Mouse (Mus musculus) heart, embryonic 15.5 days (tissue): Measurements from ENCODE around the gene Olfr1173. TPM values are rescaled to one million over a fixed set of nuclear protein-coding genes. Genes with fewer than 3 reads are reported as not detected.

ENCODE experiments used
- ATAC-seq: fragments of 200-750 bp; cut with Nextera tagmentation; replicated peaks from 2 replicates; pipeline ENCODE4 v1.8.0; 2017; ENCODE audit warnings: low read depth, moderate TSS enrichment; ENCODE audit not compliant: insufficient number of reproducible peaks, insufficient read depth, low FRiP score
- H3K27ac ChIP-seq: fragments of 300-500 bp; sonication (generic); 2 replicates; pipeline ENCODE4 v1.5.1; 2015; ENCODE audit warnings: mild to moderate bottlenecking, inconsistent platforms
- H3K27me3 ChIP-seq: fragments of 300-500 bp; sonication (generic); 2 replicates; pipeline ENCODE4 v1.6.1; 2015; ENCODE audit warnings: inconsistent platforms
- H3K36me3 ChIP-seq: fragments of 300-500 bp; sonication (generic); 2 replicates; pipeline ENCODE4 v1.6.1; 2015; ENCODE audit warnings: mild to moderate bottlenecking, inconsistent platforms
- H3K4me1 ChIP-seq: fragments of 300-500 bp; sonication (generic); replicated peaks from 2 replicates; pipeline ENCODE4 v1.6.1; 2015; ENCODE audit warnings: inconsistent platforms
- H3K4me2 ChIP-seq: fragments of 300-500 bp; sonication (generic); 2 replicates; pipeline ENCODE4 v1.6.1; 2015; ENCODE audit warnings: inconsistent platforms, mild to moderate bottlenecking, moderate library complexity
- H3K4me3 ChIP-seq: fragments of 300-500 bp; sonication (generic); 2 replicates; pipeline ENCODE4 v1.5.1; 2015; ENCODE audit warnings: mild to moderate bottlenecking, inconsistent platforms
- H3K9ac ChIP-seq: fragments of 300-500 bp; sonication (generic); 2 replicates; pipeline ENCODE4 v1.6.1; 2015; ENCODE audit warnings: mild to moderate bottlenecking, inconsistent platforms
- H3K9me3 ChIP-seq: fragments of 300-500 bp; sonication (generic); replicated peaks from 2 replicates; pipeline ENCODE4 v1.6.1; 2016; ENCODE audit warnings: inconsistent platforms
- whole genome bisulfite sequencing: fragments of 180-500 bp; shearing (Covaris S2); methylation state at CpG from one replicate; pipeline ENCODE4 v1.1.7; 2015; ENCODE audit warnings: mixed read lengths; 5-methylcytosine and 5-hydroxymethylcytosine counted together
- polyA plus RNA-seq: library from polyadenylated mRNA; unstranded; fragments of >200 nt; fragmentation: Nextera tagmentation; extraction: Ambion mirVana; gene quantifications from 2 replicates; pipeline ENCODE4 v1.2.1, GENCODE M21; 2015

Olfr1173 gene
- polyA plus RNA-seq: not detected in 2 replicates

DNA sequence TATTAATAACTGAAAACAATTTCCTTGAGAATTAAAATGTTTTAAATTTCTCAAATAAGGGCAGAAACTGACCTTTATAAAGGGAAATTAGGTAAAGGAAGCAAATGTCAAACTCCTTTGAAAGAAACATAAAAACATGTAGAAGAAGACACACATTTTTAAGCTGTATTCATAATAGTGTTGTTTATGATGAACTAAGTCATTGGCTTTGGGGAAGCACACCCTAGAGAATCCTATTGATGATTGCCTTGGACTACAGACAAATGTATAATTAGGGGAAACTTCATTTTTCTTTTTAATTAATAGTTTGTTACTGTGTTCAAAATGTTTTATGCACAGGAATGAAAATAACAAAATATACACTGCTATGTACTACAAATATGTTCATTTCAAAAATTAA lies at the start of gene Olfr1173:
Olfr1173 (minus strand) TSS at position 101 of the 400 bp plus-strand sequence.
- H3K4me1 ChIP-seq: no peaks in the 10 kb centered on the region
- no peak within 1 kb of the TSS for H3K9ac ChIP-seq
- ATAC-seq: no peak
- no peaks in the 10 kb centered on the region for H3K9me3 ChIP-seq
- no peak within 1 kb of the TSS for H3K27ac ChIP-seq
- no peaks in the 10 kb centered on the region for H3K27me3 ChIP-seq
- no peak within 1 kb of the TSS for H3K4me2 ChIP-seq
- no peaks in the 10 kb centered on the region for H3K36me3 ChIP-seq
- no peak within 1 kb of the TSS for H3K4me3 ChIP-seq

DNA sequence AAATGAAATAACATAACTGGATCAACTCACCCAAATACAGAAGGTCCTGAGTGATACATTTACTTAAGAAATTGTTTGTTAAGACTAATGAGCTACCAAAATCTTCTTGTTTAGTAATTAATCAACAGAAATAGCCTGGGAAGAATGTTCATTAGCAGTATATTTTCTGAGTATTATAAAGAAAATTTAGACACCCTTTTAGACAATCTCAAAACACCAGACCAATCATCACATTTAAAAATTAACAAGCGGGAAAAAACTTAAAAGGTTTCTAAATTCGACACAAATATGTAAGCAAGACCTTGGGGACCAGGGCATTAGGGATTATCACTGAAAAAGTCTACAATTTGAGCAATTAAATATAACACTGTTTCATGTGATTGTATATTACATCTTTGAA lies 47.4 kb upstream of the Olfr1173 start, which contains the start of gene Olfr1175-ps:
Olfr1175-ps (minus strand) TSS at position 101 of the 400 bp plus-strand sequence.
- Histone ChIP-seq H3K4me2 (no peak within 1 kb of the TSS), H3K4me1 (no peaks in the 10 kb centered on the region), H3K27ac (no peak within 1 kb of the TSS), H3K9ac (no peak within 1 kb of the TSS), H3K4me3 (no peak within 1 kb of the TSS), H3K36me3 (no peaks in the 10 kb centered on the region), H3K27me3 (no peaks in the 10 kb centered on the region), H3K9me3 (no peaks in the 10 kb centered on the region)
- 70% methylated on average over 2 of the region's 2 CpGs for WGBS
- no peak for ATAC-seq

DNA sequence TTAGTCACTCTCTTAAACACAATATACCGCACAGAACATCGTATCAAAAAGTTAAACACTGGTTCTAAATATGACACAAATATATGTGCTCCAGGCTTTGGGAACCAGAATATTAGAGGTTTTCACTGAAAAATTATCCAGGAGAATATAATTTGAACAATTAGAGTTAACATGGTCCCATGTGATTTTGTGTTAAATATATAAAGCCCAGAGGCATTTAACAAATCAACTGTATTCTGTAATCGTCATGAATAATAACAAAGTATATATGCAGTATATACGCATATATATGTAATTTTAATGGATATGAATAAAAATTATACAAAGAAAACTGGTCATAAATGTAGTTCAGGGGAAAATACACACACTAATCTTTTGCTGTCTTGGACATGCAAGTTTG lies 35.4 kb upstream of the Olfr1173 start, which contains the start of gene Olfr1174-ps:
Olfr1174-ps (minus strand) TSS at position 101 of the 400 bp plus-strand sequence.
- 83% methylated on average over 4 of the region's 4 CpGs for WGBS
- Histone ChIP-seq H3K4me2 (no peak within 1 kb of the TSS), H3K4me3 (no peak within 1 kb of the TSS), H3K4me1 (no peaks in the 10 kb centered on the region), H3K27me3 (no peaks in the 10 kb centered on the region), H3K9ac (no peak within 1 kb of the TSS), H3K9me3 (no peaks in the 10 kb centered on the region), H3K36me3 (no peaks in the 10 kb centered on the region), H3K27ac (no peak within 1 kb of the TSS)
- no peak for ATAC-seq

DNA sequence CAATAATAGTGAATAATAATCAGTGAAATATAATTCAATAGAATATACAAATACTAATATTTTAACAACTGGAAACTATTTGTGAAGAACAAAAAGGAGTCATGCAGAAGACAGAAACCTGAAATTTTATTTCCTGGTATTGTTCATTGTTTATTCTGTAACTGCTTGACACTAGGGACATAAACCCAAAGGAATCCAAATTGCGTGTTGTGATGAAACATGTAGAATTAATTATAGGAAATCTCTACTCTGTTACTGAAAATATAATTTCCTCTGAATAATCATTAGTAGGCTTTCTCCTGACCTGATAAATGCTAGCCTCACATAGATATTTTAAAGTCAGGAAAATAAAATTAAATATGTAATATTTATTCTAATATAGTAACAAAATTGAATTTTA lies 51.4 kb downstream of the Olfr1173 start, which contains the start of gene Olfr1170:
Olfr1170 (minus strand) TSS at position 101 of the 400 bp plus-strand sequence.
- Histone ChIP-seq H3K4me2 (no peak within 1 kb of the TSS), H3K27me3 (no peaks in the 10 kb centered on the region), H3K9ac (no peak within 1 kb of the TSS), H3K36me3 (no peaks in the 10 kb centered on the region), H3K9me3 (no peaks in the 10 kb centered on the region), H3K4me3 (no peak within 1 kb of the TSS), H3K27ac (no peak within 1 kb of the TSS), H3K4me1 (no peaks in the 10 kb centered on the region)
- no peak for ATAC-seq
- 68% methylated on average over 1 of the region's 1 CpGs for whole genome bisulfite sequencing

Other genes starting within 250 kb of the Olfr1173 start
- gene Olfr73, start 242.2 kb downstream of the Olfr1173 start, polyA plus RNA-seq: not detected in 2 replicates
- gene Olfr1162, start 228.7 kb downstream of the Olfr1173 start, polyA plus RNA-seq: not detected in 2 replicates
- not detected in 2 replicates for gene Olfr1163, start 208.0 kb downstream of the Olfr1173 start, polyA plus RNA-seq
- not detected in 2 replicates for gene Olfr1164, start 185.9 kb downstream of the Olfr1173 start, polyA plus RNA-seq
- gene Olfr1166, start 151.6 kb downstream of the Olfr1173 start, polyA plus RNA-seq: not detected in 2 replicates
- gene Olfr1167, start 124.7 kb downstream of the Olfr1173 start, polyA plus RNA-seq: not detected in 2 replicates
- gene Olfr1168, start 98.0 kb downstream of the Olfr1173 start, polyA plus RNA-seq: not detected in 2 replicates
- not detected in 2 replicates for gene Olfr1170, start 51.5 kb downstream of the Olfr1173 start, polyA plus RNA-seq
- not detected in 2 replicates for gene Olfr1174-ps, start 35.3 kb upstream of the Olfr1173 start, polyA plus RNA-seq
- not detected in 2 replicates for gene Olfr1175-ps, start 47.3 kb upstream of the Olfr1173 start, polyA plus RNA-seq
- not detected in 2 replicates for gene Olfr1176, start 56.8 kb upstream of the Olfr1173 start, polyA plus RNA-seq
- not detected in 2 replicates for gene Olfr1177-ps, start 66.6 kb upstream of the Olfr1173 start, polyA plus RNA-seq
- not detected in 2 replicates for gene Olfr1178, start 107.2 kb upstream of the Olfr1173 start, polyA plus RNA-seq
- gene Olfr1179, start 126.6 kb upstream of the Olfr1173 start, polyA plus RNA-seq: not detected in 2 replicates
- gene Olfr1180, start 139.3 kb upstream of the Olfr1173 start, polyA plus RNA-seq: not detected in 2 replicates
- not detected in 2 replicates for gene Olfr1181, start 146.3 kb upstream of the Olfr1173 start, polyA plus RNA-seq
- not detected in 2 replicates for gene Gm13757, start 169.3 kb upstream of the Olfr1173 start, polyA plus RNA-seq
- gene Olfr1183, start 175.0 kb upstream of the Olfr1173 start, polyA plus RNA-seq: not detected in 2 replicates
- not detected in 2 replicates for gene Olfr1184, start 203.7 kb upstream of the Olfr1173 start, polyA plus RNA-seq
- not detected in 2 replicates for gene Olfr1185-ps1, start 213.4 kb upstream of the Olfr1173 start, polyA plus RNA-seq
- gene Olfr1186, start 238.7 kb upstream of the Olfr1173 start, polyA plus RNA-seq: not detected in 2 replicates